Mouse (Mus musculus) induced T-regulatory cell, adult 2 months (primary cell): Measurements from ENCODE around the gene Washc3.

Source experiments
- DNase-seq: peaks from one replicate; pipeline ENCODE4 v3.0.0-alpha.2; 2012; ENCODE audit warnings: low read depth

The Washc3 gene

GRCm38 (mm10) chr10:88260309-88260708 lies 59.4 kb downstream of the Washc3 start:
- no peak for DNase-seq

- no peak for DNase-seq
These were observed 60.3 kb downstream of the Washc3 start for GRCm38 (mm10) chr10:88261186-88261585.

- DNase-seq, result no peak
These were observed 62.5 kb downstream of the Washc3 start for GRCm38 (mm10) chr10:88263383-88263782.

GRCm38 (mm10) chr10:88274045-88274444 lies 73.2 kb downstream of the Washc3 start:
- no peak for DNase-seq

- DNase-seq, result no peak
These were observed 80.8 kb downstream of the Washc3 start for GRCm38 (mm10) chr10:88281699-88282098.

- DNase-seq, result no peak
These were observed 83.6 kb downstream of the Washc3 start for GRCm38 (mm10) chr10:88284343-88284990.

- DNase-seq, result no peak
These were observed 86.4 kb downstream of the Washc3 start for GRCm38 (mm10) chr10:88287261-88287660.

- DNase-seq, result no peak
These were observed 87.2 kb downstream of the Washc3 start for GRCm38 (mm10) chr10:88288061-88288460.

GRCm38 (mm10) chr10:88295091-88295490 lies 94.2 kb downstream of the Washc3 start:
- DNase-seq, result no peak
